Mouse (Mus musculus): ENCODE results near the gene Tnfrsf13b.

DNA sequence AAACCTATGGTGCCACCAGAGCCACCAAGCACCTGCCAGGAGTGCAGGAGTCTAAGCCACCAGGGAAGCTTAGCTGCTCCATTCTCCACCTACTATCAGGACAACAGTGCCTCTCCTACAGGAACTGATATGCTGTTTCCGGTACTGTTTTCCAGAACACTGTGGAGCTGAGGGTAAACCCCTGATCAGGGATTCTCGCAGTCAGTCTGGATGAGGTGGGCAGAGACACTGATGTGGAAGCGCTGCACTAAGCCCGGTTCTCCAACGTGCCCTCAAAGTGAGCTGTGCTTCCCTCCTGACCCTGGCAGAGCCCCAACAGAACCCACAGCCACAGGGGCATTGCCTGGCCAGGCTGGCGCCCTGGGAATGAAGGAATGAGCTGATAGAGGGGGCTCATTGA lies 37.8 kb downstream of the Tnfrsf13b start:
- TF ChIP-seq CTCF (conservative IDR thresholded peaks at IDR 0.05; ENCODE audit: low read length) (no peak), NANOG (IDR thresholded peaks at IDR 0.05; ENCODE audit: borderline replicate concordance, low read length) (no peak), POU5F1 (IDR thresholded peaks at IDR 0.05; ENCODE audit: borderline replicate concordance, low read length) (no peak)

Data from E14TG2a.4 (cell line).